Mouse (Mus musculus): ENCODE results near the gene Dohh.

Dohh gene

GRCm38 (mm10) chr10:81429605-81430061, 45.4 kb downstream of the Dohh start:
- no peak for DNase-seq (ENCODE audit: low read depth, low spot score)

- DNase-seq (ENCODE audit: low read depth, low spot score): no peak
Measured at GRCm38 (mm10) chr10:81430141-81430830, 46.1 kb downstream of the Dohh start.

GRCm38 (mm10) chr10:81430831-81431525, 46.8 kb downstream of the Dohh start:
- no peak for DNase-seq (ENCODE audit: low read depth, low spot score)

GRCm38 (mm10) chr10:81431526-81432168, 47.4 kb downstream of the Dohh start:
- DNase-seq (ENCODE audit: low read depth, low spot score): no peak

GRCm38 (mm10) chr10:81432169-81432867, 48.1 kb downstream of the Dohh start:
- no peak for DNase-seq (ENCODE audit: low read depth, low spot score)

GRCm38 (mm10) chr10:81432868-81433262, 48.6 kb downstream of the Dohh start:
- no peak for DNase-seq (ENCODE audit: low read depth, low spot score)

GRCm38 (mm10) chr10:81433541-81434289, 49.5 kb downstream of the Dohh start:
- no peak for DNase-seq (ENCODE audit: low read depth, low spot score)

- no peak for DNase-seq (ENCODE audit: low read depth, low spot score)
Measured at GRCm38 (mm10) chr10:81434361-81435263, 50.4 kb downstream of the Dohh start.

- no peak for DNase-seq (ENCODE audit: low read depth, low spot score)
Measured at GRCm38 (mm10) chr10:81435436-81435835, 51.2 kb downstream of the Dohh start.

Measured in WW6 (cell line).